Mouse (Mus musculus) urinary bladder, adult 18-20 months (tissue): ENCODE measurements around the gene Eml1.

ENCODE experiments used
- DNase-seq, 2 experiments: peaks; one replicate each; pipeline ENCODE4 v3.0.0; 2022; ENCODE audit warnings: low spot score in 2 of 2, mixed read lengths in 2 of 2

Eml1 gene

DNA sequence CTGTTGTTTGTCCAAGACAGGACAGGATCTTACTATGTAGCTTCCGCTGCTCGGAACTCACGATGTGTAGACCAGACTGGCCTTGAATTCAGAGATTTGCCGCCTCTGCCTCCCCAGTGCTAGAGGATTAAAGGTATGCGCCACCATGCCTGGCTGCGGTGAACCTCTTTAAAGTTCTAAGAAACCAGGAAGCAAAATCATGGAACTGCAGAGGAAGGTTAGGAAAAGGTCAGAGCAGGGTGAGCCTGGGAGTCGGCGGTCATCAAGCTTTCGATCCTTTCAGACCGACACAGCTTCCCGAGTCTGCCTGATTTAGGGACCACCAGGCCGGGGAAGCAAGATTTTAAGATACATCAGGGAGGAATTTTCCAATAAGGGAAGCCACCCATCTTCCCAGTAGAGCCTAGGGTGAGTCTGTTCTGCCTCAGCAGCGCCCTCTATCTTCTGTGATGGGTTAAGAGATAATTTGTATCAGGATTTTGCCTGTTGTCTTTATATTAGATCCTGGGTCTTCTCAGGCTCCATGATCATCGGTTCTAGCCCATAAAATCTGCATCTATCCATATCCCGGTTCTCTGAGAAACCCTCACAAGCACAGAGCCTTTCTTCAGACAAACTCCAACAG lies 176.6 kb downstream of the Eml1 start:
- DNase-seq, result no peak

DNA sequence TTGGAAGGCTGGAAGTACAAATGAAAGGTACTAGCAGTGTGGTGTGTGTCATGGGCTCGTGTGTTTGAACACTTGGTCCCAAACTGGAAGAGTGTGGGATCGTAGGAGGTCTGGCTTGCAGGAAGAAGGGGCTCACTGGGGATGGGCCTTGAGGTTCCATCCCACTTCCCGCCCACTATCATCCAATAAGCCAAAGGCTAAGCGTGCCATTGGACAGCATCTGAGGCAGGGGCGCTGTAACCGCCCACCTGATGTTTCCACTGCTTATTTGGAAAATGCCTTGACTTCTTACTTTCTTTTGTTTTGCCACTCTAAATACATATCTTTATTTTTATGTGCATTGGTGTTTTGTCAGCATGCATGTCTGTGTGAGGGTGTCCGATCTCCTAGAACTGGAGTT lies 181.0 kb downstream of the Eml1 start:
- no peak for DNase-seq

- no peak for DNase-seq
Measured at GRCm38 (mm10) chr12:108553079-108553478, 182.3 kb downstream of the Eml1 start.

DNA sequence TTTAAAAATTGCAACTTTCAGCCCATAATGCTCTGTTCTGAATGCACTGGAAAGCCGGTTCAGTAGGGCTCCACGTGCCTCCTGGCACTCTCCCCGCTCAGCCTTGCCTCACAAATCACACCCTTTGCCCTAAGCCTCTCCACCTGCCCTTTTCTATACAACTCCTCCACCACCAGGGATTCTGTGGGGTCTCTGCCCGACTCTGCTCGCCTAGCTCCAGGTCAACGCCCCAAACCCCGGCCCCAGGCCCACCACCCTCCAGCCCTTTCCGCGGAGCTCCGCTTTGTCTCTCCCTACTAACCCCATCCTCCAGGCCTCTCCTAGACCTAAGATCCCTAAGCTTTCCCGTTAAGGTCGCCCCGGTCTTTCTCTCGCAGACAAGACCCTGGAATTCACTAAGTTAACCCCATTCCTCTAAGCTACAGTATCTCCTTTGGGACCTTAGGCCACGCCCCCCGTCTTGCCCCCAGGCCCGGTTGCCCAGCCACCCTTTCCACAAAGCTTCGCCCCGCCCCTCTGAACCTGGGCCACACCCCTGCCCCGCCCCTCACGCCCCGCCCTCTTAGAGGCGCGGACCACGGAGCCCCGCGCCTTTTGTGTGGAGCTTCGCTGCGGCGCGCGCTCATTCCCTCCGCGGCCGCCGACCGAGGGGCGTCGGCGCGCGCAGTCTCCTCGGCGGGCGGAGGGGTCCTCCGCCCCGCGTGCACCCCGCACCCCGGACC lies 183.5 kb downstream of the Eml1 start, which contains the start of gene Evl:
Gene Evl (plus strand): TSS at position 601 of the 722 bp plus-strand sequence.
- DNase-seq, result peak; percentile 63 to 66

- peak in 1 of 2 experiments; percentile 32 for DNase-seq
Measured at GRCm38 (mm10) chr12:108554861-108555556, 184.3 kb downstream of the Eml1 start.

- no peak for DNase-seq
Measured at GRCm38 (mm10) chr12:108558194-108558593, 187.4 kb downstream of the Eml1 start.

DNA sequence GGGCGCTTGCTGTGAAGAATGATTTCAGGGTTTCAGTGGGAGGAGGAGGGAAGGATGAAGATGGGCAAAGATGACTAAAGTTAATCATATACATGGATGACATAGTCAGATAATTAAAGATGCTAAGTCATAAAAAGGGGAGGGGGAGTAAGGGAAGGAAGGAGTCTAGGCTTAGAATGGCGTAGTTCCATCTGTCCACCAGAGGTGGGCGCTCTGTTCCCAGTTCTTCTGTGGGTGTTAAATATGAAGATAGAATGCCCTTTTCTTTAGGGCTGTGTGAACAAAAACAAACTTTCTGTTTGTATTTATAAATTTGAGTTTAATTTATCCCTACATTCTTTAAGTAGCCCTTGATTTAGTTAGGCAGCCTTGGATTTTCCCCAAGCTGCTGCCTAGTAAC lies 192.5 kb downstream of the Eml1 start:
- DNase-seq, result no peak

DNA sequence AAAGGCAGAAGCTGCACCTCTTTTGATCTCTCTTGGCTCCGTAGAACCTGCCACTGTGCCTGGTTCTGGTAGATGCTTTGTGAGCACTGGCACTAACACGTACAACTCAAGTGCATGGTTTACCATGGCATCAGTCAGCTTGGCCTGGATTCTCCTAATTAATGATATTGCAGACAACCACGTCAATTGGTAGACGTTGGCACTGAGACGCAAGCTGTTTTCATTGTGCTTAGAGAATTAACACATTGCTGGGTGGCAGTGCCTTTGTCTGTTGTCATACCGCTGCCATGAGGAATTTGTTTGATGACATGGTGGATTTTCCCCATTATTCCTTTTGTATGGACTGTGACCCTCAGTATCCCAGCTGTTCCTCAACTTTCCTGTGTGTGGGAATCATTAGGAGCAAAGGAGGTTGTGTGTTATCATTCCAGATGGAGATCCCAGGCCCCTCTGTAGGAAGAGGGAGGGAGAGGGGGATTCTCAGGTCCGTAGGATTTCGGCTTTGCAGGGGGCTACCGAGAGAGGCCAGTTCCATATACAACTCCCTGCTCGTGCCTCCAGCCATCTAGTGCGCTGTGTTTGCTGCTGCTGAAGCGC lies 194.3 kb downstream of the Eml1 start:
- DNase-seq, result no peak

DNA sequence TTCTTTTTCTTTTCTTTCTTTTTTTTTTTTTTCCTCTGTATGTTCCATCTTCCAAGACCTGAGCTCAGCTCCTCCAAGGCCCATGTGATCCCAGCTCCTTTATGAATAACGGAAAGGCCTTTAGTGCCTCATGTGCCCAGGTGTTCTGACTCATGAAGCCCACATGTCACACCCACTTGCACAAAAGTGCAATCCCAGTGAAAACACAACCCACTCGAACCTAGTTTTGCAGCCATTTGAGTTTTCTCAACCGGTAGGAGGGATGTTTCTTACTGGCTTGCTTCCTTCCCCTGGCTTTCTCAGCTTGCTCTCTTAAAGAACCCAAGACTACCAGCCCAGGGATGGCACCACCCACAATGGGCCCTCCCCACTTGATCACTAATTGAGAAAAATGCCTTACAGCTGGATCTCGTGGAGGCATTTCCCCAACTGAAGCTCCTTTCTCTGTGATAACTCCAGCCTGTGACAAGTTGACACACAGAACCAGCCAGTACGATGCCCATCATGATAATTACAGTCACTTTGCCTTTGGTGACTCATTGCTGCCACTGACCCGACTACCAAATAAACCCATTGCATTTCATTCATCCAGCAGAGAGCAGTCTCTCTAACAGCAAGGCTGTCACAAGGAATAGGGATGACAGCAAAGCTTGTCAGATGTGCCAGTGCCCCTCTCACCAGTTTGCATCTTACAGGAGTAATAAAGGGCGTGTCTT lies 208.6 kb downstream of the Eml1 start:
- DNase-seq, result no peak

DNA sequence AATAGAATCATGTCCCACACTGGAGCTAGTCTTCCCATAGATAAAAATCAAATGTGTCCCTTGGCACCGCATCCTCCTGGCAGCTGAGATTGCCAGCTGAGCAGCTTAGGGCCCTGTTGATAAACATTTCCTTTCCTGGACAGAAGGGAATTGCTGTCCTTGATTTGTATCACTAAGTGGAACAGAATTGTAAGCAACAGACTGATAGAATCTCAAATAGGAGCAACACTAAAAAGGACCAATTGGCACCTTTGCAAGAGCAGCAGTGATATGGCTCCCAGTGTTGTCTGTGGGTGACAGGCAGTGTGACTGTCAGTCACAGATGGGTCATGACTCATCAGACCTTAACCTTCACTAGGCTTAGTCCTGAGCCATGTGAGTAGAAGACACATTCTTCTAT lies 213.0 kb downstream of the Eml1 start:
- no peak for DNase-seq
